Mouse (Mus musculus): Measurements from ENCODE around the gene Ces4a.
"Not testable (repeated sequence)": the region's sequence is repeated elsewhere in the genome, so short reads cannot be mapped to it uniquely, and the experiment has no call there.

The Ces4a gene

GRCm38 (mm10) chr8:105131509-105131908 lies at the start of gene Ces4a:
Ces4a (plus strand) TSS chr8:105131800.
- DNase-seq (ENCODE audit: low spot score), result no peak

GRCm38 (mm10) chr8:105083449-105084050 lies 48.0 kb upstream of the Ces4a start, which contains the start of gene Ces3b:
Ces3b (plus strand) TSS chr8:105083753.
- no peak for DNase-seq (ENCODE audit: low spot score)

GRCm38 (mm10) chr8:105088166-105088565 lies 43.4 kb upstream of the Ces4a start:
- not testable (repeated sequence) for DNase-seq (ENCODE audit: low spot score)

GRCm38 (mm10) chr8:105088581-105088980 lies 43.0 kb upstream of the Ces4a start:
- no peak for DNase-seq (ENCODE audit: low spot score)

- no peak for DNase-seq (ENCODE audit: low spot score)
Observed at GRCm38 (mm10) chr8:105093992-105094391, 37.6 kb upstream of the Ces4a start.

GRCm38 (mm10) chr8:105102101-105102785 lies 29.4 kb upstream of the Ces4a start:
- not testable (repeated sequence) for DNase-seq (ENCODE audit: low spot score)

GRCm38 (mm10) chr8:105103701-105104100 lies 27.9 kb upstream of the Ces4a start:
- DNase-seq (ENCODE audit: low spot score), result not testable (repeated sequence)

GRCm38 (mm10) chr8:105104220-105104619 lies 27.4 kb upstream of the Ces4a start:
- DNase-seq (ENCODE audit: low spot score), result no peak

- no peak for DNase-seq (ENCODE audit: low spot score)
Observed at GRCm38 (mm10) chr8:105129864-105130263, 1.7 kb upstream of the Ces4a start.

GRCm38 (mm10) chr8:105138423-105138822 lies 6.8 kb downstream of the Ces4a start:
- DNase-seq (ENCODE audit: low spot score), result peak; percentile 36

GRCm38 (mm10) chr8:105142395-105142794 lies 10.8 kb downstream of the Ces4a start:
- no peak for DNase-seq (ENCODE audit: low spot score)

- DNase-seq (ENCODE audit: low spot score), result no peak
Observed at GRCm38 (mm10) chr8:105151654-105152053, 20.1 kb downstream of the Ces4a start.

- DNase-seq (ENCODE audit: low spot score), result no peak
Observed at GRCm38 (mm10) chr8:105152623-105153398, 21.2 kb downstream of the Ces4a start.

- no peak for DNase-seq (ENCODE audit: low spot score)
Observed at GRCm38 (mm10) chr8:105154316-105154715, 22.7 kb downstream of the Ces4a start.

- no peak for DNase-seq (ENCODE audit: low spot score)
Observed at GRCm38 (mm10) chr8:105155091-105155745, 23.6 kb downstream of the Ces4a start.

GRCm38 (mm10) chr8:105157555-105157954 lies 26.0 kb downstream of the Ces4a start:
- no peak for DNase-seq (ENCODE audit: low spot score)

- no peak for DNase-seq (ENCODE audit: low spot score)
Observed at GRCm38 (mm10) chr8:105158084-105158483, 26.5 kb downstream of the Ces4a start.

GRCm38 (mm10) chr8:105161121-105161652 lies 29.6 kb downstream of the Ces4a start:
- DNase-seq (ENCODE audit: low spot score), result no peak

GRCm38 (mm10) chr8:105164272-105164902 lies 32.8 kb downstream of the Ces4a start:
- DNase-seq (ENCODE audit: low spot score), result no peak

GRCm38 (mm10) chr8:105165191-105165590 lies 33.6 kb downstream of the Ces4a start:
- DNase-seq (ENCODE audit: low spot score), result no peak

GRCm38 (mm10) chr8:105167116-105167515 lies 35.5 kb downstream of the Ces4a start:
- DNase-seq (ENCODE audit: low spot score), result no peak

- no peak for DNase-seq (ENCODE audit: low spot score)
Observed at GRCm38 (mm10) chr8:105169582-105169981, 38.0 kb downstream of the Ces4a start.
